Mouse (Mus musculus) liver, embryonic 11.5 days (tissue): ENCODE data around the gene 4430402I18Rik. TPM values are rescaled to one million over a fixed set of nuclear protein-coding genes. Genes with fewer than 3 reads are reported as not detected.

Source experiments
- ATAC-seq: fragments of 200-750 bp; cut with Nextera tagmentation; replicated peaks from 2 replicates; pipeline ENCODE4 v1.8.0; 2017; ENCODE audit warnings: moderate number of reproducible peaks, mild to moderate bottlenecking, moderate TSS enrichment, moderate library complexity; ENCODE audit not compliant: low FRiP score
- DNase-seq: peaks from one replicate; pipeline ENCODE4 v3.0.0-alpha.2; 2017; ENCODE audit warnings: low spot score
- H3K27ac ChIP-seq: fragments of 300-500 bp; sonication (generic); 2 replicates; pipeline ENCODE4 v1.5.1; 2014; ENCODE audit warnings: mild to moderate bottlenecking, low read depth, low read length, control low read depth
- H3K27me3 ChIP-seq: fragments of 300-500 bp; sonication (generic); replicated peaks from 2 replicates; pipeline ENCODE4 v1.6.1; 2014; ENCODE audit warnings: low read length, mixed read lengths; ENCODE audit not compliant: control insufficient read depth, insufficient read depth
- H3K36me3 ChIP-seq: fragments of 300-500 bp; sonication (generic); 2 replicates; pipeline ENCODE4 v1.6.1; 2014; ENCODE audit warnings: mild to moderate bottlenecking, low read length, moderate library complexity, mixed read lengths; ENCODE audit not compliant: control insufficient read depth, insufficient read depth
- H3K4me1 ChIP-seq: fragments of 300-500 bp; sonication (generic); replicated peaks from 2 replicates; pipeline ENCODE4 v1.6.1; 2014; ENCODE audit warnings: low read length, mixed read lengths; ENCODE audit not compliant: control insufficient read depth, insufficient read depth
- H3K4me2 ChIP-seq: fragments of 300-500 bp; sonication (generic); 2 replicates; pipeline ENCODE4 v1.6.1; 2014; ENCODE audit warnings: mild to moderate bottlenecking, control low read depth, moderate library complexity
- H3K4me3 ChIP-seq: fragments of 300-500 bp; sonication (generic); 2 replicates; pipeline ENCODE4 v1.5.1; 2014; ENCODE audit warnings: low read depth, low read length, control low read depth
- H3K9ac ChIP-seq: fragments of 300-500 bp; sonication (generic); 2 replicates; pipeline ENCODE4 v1.6.1; 2014; ENCODE audit warnings: low read depth, low read length, control low read depth
- H3K9me3 ChIP-seq: fragments of 300-500 bp; sonication (generic); 2 replicates; pipeline ENCODE4 v1.6.1; 2016; ENCODE audit warnings: low read length, inconsistent platforms, mixed read lengths; ENCODE audit not compliant: control insufficient read depth
- WGBS: fragments of 180-500 bp; shearing (Covaris S2); extraction: QIAGEN DNeasy Blood & Tissue Kit; methylation state at CpG from one replicate; pipeline ENCODE4 v1.1.7; 2014; 5-methylcytosine and 5-hydroxymethylcytosine counted together
- polyA plus RNA-seq: library from polyadenylated mRNA; unstranded; fragments of >200 nt; fragmentation: Nextera tagmentation; extraction: Ambion mirVana; gene quantifications from 2 replicates; pipeline ENCODE4 v1.2.1, GENCODE M21; 2014

The 4430402I18Rik gene
- polyA plus RNA-seq, 1 experiment from 2014 or later: 0.70 TPM

DNA sequence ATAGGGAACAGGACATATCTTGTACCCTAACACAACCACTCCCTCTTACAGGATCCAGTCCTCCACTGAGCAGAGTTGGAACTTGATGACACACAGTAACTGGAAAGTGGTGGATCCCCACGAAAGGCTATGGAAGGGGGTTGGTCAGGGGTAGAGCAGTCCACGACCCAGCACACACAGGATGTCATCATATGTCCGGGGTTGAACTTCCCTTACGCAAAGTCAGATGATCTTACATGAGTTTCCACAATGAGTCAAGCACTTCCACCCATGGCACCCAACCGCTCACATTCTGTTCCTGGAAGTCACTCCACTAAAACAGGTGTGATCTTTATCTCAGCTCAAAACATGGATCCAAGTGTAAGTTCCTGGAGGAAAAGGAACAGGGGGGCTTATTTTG lies 49.8 kb downstream of the 4430402I18Rik start:
- Histone ChIP-seq H3K36me3 (no peaks in the 10 kb centered on the region), H3K27me3 (no peaks in the 10 kb centered on the region), H3K27ac (no peak overlapping the region), H3K9ac (no peak overlapping the region), H3K4me1 (peaks cover 3% of the 10 kb centered on the region; the same call in 1 of the 2 replicates), H3K4me2 (no peak overlapping the region), H3K9me3 (no peaks in the 10 kb centered on the region), H3K4me3 (no peak overlapping the region)
- ATAC-seq: no peak
- DNase-seq: no peak
- WGBS: 57% methylated on average over 5 of the region's 5 CpGs

- no peak for ATAC-seq
- H3K4me3 ChIP-seq: no peak overlapping the region
- 60% methylated on average over 4 of the region's 4 CpGs for WGBS
Observed at GRCm38 (mm10) chr19:28916492-28916891, 51.1 kb downstream of the 4430402I18Rik start.

GRCm38 (mm10) chr19:28915602-28916250 lies 51.9 kb downstream of the 4430402I18Rik start:
- Histone ChIP-seq H3K9ac (no peak overlapping the region), H3K27me3 (no peaks in the 10 kb centered on the region), H3K4me1 (peaks cover 3% of the 10 kb centered on the region; the same call in 1 of the 2 replicates), H3K27ac (no peak overlapping the region), H3K4me3 (no peak overlapping the region), H3K9me3 (no peaks in the 10 kb centered on the region), H3K36me3 (no peaks in the 10 kb centered on the region), H3K4me2 (no peak overlapping the region)
- DNase-seq (no peak), ATAC-seq (no peak)
- WGBS: 68% methylated on average over 2 of the region's 2 CpGs

More at GRCm38 (mm10) chr19:28916492-28916891, 51.1 kb downstream of the 4430402I18Rik start:
- Histone ChIP-seq H3K27ac (no peak overlapping the region), H3K27me3 (no peaks in the 10 kb centered on the region), H3K36me3 (no peaks in the 10 kb centered on the region), H3K9ac (no peak overlapping the region), H3K9me3 (no peaks in the 10 kb centered on the region), H3K4me2 (no peak overlapping the region), H3K4me1 (peaks cover 3% of the 10 kb centered on the region; the same call in 1 of the 2 replicates)
- DNase-seq: no peak

GRCm38 (mm10) chr19:28914598-28914997 lies 53.0 kb downstream of the 4430402I18Rik start:
- Histone ChIP-seq H3K4me2 (no peak overlapping the region), H3K27ac (no peak overlapping the region), H3K36me3 (no peaks in the 10 kb centered on the region), H3K9me3 (no peaks in the 10 kb centered on the region), H3K27me3 (no peaks in the 10 kb centered on the region), H3K9ac (no peak overlapping the region), H3K4me3 (no peak overlapping the region), H3K4me1 (peaks cover 3% of the 10 kb centered on the region; the same call in 1 of the 2 replicates)
- ATAC-seq: no peak
- WGBS: 51% methylated on average over 6 of the region's 6 CpGs
- no peak for DNase-seq

DNA sequence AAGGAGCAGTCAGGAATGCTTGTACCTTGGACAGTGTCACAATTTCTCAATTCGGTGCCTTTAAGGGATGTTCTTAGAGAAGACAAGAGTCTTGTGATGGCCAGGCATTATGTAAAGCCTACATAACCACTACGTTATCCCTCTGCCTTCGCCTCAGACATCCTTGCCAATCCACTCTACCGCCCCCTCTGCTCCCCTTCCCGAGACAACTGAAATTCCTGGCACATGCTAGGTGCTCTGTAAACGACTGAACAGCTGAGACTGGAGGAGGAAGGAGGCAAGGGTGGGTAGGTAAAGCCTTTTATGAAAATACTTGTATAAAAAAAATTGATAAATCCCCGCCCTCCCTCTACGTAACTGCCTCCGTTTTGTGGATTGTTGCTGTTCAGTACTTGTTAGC lies 58.9 kb downstream of the 4430402I18Rik start:
- Histone ChIP-seq H3K9ac (no peak overlapping the region), H3K4me1 (no peaks in the 10 kb centered on the region), H3K9me3 (no peaks in the 10 kb centered on the region), H3K36me3 (no peaks in the 10 kb centered on the region), H3K4me2 (no peak overlapping the region), H3K4me3 (no peak overlapping the region), H3K27ac (no peak overlapping the region), H3K27me3 (no peaks in the 10 kb centered on the region)
- ATAC-seq: no peak
- DNase-seq: no peak
- 77% methylated on average over 9 of the region's 9 CpGs for WGBS

DNA sequence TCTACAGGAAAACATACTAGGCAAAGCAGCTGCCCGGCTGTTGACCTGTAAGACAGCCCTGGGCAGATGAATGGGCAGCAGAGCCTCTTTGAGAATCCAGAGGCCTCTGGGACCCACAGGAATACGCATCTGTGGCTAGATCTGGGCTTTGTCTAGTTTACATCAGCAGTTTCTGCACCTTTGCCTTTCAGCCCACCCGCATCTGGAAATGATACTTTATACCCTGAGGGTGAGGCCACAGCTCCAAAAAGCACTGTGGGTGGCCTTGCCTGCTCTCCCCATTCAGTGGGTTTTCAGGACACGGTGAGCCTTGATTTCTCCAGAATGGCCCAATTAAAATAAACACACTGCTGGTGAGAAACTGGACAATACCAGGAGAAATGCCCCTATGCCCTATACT lies 59.4 kb downstream of the 4430402I18Rik start:
- 63% methylated on average over 4 of the region's 4 CpGs for WGBS
- Histone ChIP-seq H3K4me2 (no peak overlapping the region), H3K4me1 (no peaks in the 10 kb centered on the region), H3K27me3 (no peaks in the 10 kb centered on the region), H3K27ac (no peak overlapping the region), H3K9ac (no peak overlapping the region), H3K4me3 (no peak overlapping the region), H3K36me3 (no peaks in the 10 kb centered on the region), H3K9me3 (no peaks in the 10 kb centered on the region)
- DNase-seq (no peak), ATAC-seq (no peak)

DNA sequence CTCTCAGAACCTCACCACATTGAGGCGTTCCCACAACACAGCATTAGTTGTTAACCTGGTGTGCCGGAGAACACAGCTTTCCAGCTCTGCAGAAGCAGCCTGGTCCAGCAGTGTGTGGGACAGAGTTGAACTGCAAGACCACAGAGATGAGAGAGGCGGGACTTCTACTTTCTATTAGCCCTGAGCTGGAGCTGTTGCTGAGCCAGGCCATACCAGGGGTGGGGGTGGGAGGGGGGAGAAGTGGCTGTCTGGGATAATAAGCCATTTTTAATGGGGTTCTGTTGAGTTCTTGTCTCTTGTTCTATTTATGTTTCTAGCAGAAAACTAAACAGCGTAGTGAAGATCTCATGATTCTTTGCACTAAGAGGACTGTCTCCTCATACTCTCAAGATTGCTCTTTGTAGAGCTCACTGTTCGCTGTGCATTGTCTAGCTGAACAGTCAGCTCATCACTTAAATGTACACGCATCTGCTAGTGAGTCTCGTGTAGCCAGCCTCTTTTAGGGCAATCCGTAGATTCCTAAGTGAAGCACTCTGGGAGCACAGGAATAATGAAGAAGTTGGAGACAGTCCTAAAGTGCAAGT lies 64.0 kb downstream of the 4430402I18Rik start:
- no peak overlapping the region for H3K27ac ChIP-seq
- WGBS: 79% methylated on average over 8 of the region's 8 CpGs
- H3K9me3 ChIP-seq: no peaks in the 10 kb centered on the region
- no peaks in the 10 kb centered on the region for H3K27me3 ChIP-seq
- H3K4me2 ChIP-seq: no peak overlapping the region
- no peak for DNase-seq
- no peak for ATAC-seq
- no peaks in the 10 kb centered on the region for H3K4me1 ChIP-seq
- no peak overlapping the region for H3K9ac ChIP-seq
- no peaks in the 10 kb centered on the region for H3K36me3 ChIP-seq
- H3K4me3 ChIP-seq: no peak overlapping the region

GRCm38 (mm10) chr19:28902806-28903205 lies 64.8 kb downstream of the 4430402I18Rik start:
- no peak for DNase-seq
- Histone ChIP-seq H3K36me3 (no peaks in the 10 kb centered on the region), H3K4me2 (no peak overlapping the region), H3K9me3 (no peaks in the 10 kb centered on the region), H3K4me3 (no peak overlapping the region), H3K9ac (no peak overlapping the region), H3K4me1 (no peaks in the 10 kb centered on the region), H3K27me3 (no peaks in the 10 kb centered on the region), H3K27ac (no peak overlapping the region)
- no peak for ATAC-seq
- WGBS: 79% methylated on average over 4 of the region's 4 CpGs

- Histone ChIP-seq H3K9ac (no peak overlapping the region), H3K4me3 (no peak overlapping the region), H3K36me3 (no peaks in the 10 kb centered on the region), H3K27ac (no peak overlapping the region), H3K4me2 (no peak overlapping the region), H3K9me3 (no peaks in the 10 kb centered on the region), H3K4me1 (no peaks in the 10 kb centered on the region), H3K27me3 (no peaks in the 10 kb centered on the region)
- DNase-seq (no peak), ATAC-seq (no peak)
- 84% methylated on average over 2 of the region's 2 CpGs for WGBS
Observed at GRCm38 (mm10) chr19:28902111-28902510, 65.5 kb downstream of the 4430402I18Rik start.
